Mouse (Mus musculus) kidney, postnatal 4 days (tissue): ENCODE measurements around the gene Tmem43.
A peak's percentile ranks its signal among the peaks of the same experiment; 100 is the strongest.
"Not testable (repeated sequence)": the region's sequence is repeated elsewhere in the genome, so short reads cannot be mapped to it uniquely, and the experiment has no call there.

Experiments
- DNase-seq, 2 experiments: peaks; one replicate each; pipeline ENCODE4 v3.0.0; 2021; ENCODE audit warnings: mixed read lengths in 2 of 2

The Tmem43 gene

DNA sequence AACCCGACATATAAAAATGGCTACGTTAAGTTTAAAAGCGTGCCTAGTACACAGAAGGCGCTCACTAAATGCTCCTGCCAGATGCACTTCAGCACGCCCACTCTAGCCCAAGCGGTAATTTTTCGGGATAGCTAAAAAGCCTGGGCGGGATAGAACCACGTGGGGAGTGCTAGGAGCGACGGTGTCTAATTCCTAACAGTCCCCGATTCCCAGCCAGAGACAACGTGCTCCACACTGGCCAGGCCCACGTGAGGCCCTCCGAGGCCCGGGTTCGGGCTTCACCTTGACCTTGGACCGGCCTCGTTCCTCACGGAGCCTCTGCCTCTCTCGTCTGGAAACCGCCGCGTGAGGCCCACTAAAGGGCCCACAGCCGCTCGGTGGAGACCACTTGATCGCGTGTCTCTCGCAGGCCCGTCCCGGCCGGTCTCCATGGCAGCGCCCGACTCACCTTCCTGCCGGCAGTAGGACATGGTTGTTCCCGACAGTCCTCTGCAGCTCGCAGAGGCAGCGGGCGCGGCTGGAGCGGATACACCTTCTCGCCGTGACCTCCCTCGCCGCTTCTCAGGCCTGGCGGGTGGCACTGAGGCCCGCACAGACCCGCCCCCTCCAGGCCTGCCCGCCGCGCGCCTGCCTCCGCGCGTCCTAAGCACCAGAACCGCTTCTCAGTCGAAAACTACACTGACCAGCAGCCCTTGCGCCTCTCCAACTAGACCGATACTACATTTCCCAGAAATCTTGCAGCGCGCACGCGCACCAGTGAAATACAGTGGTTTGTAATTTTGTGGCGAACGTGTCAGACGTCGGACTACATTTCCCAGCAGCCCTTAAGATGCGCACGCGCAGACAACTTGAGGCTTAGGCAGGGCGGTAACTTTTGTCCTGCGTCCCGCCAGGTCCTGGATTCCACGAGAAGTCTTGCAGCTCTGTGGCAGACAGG lies at the start of gene Tmem43, which contains the start of gene Chchd4:
TSS of gene Tmem43 (plus strand) at position 836 of the 937 bp plus-strand sequence.
TSS of gene Chchd4 (minus strand) at position 679 of the 937 bp plus-strand sequence.
- DNase-seq: peak; percentile 99

DNA sequence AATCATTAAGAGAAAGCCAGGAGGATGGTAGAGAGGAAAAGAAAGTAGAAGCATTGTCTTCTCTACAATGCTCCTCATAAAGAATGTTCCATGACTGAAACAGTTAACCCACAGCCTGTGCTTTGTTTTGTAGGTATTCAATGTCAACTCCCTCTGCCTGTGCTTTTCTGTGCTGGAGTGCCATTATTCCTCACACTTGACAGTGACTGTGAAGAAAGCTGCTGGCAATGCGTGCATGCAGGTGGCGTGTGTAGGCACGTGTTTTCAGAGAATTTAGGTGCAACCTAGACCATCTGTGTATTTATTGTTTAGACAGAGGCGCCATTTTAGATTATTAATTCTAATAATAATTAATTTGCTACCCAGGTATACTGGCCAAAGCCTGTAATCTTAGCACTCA lies 49.4 kb upstream of the Tmem43 start:
- no peak for DNase-seq

DNA sequence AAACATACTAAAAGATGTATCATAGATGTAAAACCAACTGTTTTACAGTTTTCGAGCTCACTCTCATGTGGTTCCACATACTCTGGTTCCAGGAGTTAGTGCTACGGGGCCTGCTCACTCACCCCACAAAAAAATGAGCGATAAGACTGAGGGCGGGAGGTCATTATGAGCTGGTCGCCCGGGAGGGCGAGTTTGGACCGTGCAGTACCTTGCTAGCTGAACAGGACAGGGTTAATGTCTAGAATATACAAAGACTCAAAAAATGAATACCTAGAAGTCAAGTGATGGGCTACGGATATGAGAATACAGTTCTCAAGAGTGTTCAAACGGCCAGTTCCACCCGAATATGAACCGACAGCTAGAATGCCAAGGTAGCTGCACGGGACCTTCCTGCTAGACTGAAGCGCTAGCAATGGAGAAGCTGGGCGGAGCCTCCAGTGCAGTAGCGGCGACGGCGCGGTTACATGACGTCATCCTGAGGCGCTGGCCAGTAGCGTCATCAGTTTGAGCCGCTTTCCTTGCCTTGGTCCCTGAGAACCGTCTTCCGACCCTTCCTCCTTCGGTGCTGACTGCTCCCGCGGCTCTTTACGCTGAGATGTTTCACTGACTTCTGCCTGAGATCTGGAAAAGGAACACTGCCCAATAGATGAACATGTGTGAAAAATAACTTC lies 32.9 kb upstream of the Tmem43 start:
- DNase-seq: peak; percentile 98 to 99

DNA sequence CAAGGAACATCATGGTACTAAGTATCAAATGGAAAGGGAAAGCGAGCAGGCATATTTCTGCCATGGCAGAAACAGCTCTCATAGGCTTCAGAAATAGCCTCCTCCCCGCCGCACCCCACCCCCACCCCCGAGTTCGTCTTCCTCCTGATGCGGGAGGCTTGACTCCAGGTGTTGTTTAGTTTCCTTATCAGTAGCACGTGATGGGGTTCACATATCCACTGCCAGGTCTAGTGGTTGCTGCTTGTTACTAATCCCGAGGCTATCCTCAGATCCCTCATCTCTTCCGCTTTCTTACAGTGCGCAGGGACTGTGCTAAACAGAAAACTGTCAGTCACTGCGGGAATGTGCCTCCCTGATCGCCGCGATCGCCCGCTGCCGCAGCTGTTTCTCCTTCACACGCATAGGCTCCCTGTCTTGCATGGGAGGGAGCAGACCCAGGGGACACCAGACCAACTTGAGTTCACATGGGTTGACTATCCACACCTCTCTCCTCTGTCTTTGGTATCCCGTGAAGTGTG lies 32.3 kb upstream of the Tmem43 start:
- peak in 1 of 2 experiments; percentile 3 for DNase-seq

DNA sequence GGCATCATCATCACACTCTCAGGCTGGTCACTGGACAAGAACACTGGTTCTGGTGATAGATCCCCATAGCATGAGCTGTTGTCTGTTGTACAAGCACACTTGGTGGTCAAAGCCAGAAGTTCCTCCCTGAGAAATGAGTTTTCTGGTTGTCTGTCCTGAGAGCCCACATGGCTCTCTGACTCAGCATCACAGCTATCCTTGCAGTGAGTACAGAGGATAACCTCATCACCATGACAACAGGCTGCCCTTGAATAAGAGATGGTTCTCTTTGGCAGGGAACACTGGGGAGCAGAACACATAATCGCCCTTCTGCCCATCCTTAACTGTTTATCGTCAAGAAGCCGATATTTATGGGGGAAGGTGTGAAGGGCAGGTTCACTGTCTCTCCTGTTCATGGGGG lies 28.2 kb upstream of the Tmem43 start:
- no peak for DNase-seq

DNA sequence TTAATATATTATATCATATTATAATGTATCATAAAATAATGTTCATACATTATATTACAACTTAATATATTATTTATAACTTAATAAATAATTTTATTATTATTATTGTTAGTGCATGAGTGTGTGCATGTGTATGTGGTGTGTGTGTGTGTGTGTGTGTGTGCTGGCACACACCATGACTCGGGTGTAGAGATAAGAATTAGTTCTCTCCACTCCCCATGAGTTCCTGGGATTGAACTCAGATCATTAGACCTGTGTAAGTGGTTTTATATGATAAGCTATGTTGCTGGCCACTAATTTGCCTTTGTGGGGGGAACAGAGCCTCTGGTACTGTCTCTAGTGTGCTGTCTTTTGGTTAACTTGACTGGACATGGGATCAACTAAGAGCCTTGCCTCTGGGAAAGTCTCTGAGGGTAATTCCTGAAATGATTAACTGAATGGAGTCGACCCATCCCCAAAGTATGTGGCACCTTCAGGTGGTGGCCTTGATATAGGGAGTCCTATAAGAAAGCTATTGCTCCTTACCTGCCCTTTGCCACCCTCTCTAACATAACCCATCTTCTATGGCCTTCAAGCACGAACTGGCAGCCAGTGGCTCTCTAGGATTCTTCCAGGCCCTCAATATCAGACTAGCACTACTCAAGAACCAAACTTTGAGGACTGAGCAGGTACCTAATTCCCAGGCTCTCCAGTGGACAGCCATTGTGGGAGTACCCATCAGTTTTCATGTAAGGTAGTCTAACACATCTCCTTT lies 23.9 kb upstream of the Tmem43 start:
- no peak for DNase-seq

DNA sequence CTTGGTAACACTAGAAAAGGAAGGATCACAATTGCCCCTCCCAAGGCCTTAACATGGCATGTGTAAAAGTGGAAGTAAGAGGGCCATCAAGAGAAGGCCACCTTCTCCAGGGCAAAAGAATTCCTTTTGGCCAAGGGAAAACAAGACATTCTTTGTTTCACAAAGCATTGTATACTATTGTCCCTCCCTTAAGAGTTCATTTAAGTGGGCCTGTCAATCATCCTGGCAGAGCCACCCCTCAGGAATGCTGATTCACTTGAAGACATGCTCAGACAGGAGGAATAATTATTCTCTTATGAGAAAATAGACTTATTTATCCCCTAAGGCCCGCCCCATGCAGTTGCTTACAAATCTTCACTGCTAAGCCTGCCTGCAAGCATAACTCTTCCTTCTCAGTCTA lies 21.4 kb upstream of the Tmem43 start:
- no peak for DNase-seq

DNA sequence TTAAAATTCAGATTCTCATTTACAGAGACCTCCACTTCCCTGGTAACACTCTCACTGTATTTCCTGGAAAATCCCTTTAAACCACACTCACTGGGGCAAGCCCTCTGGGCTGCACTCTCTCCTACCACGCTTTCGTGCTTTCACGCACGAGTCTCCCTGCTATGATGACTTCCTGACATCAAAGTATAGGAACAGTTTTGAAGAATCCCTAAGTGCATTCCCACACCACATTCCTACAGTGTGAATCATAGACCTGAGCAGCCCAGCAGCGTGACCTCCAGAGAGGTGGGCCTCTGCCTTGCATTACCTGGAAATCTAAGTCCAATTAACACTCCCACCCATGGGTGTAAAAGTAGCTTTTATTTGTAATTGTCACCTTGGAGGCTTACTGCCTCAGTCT lies 19.0 kb upstream of the Tmem43 start:
- no peak for DNase-seq

DNA sequence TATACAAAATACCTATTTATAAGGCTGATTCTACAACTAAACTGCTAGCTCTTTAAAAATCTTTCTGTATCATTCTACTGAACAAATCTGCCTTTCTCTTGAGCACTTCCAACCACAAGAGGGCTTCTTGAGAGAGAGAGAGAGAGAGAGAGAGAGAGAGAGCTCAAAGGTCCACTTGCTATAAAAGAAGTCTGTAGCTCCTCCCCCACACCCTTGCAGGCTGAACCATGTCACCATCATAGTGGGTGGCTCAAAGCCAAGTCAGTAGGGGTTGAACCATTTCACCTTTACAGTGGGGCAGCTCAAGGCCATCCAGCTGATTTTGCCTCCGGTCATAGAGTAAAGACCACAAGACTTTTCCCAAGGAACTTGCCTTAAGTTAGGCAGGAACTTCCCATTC lies 14.0 kb upstream of the Tmem43 start:
- DNase-seq: peak; percentile 32 to 59

DNA sequence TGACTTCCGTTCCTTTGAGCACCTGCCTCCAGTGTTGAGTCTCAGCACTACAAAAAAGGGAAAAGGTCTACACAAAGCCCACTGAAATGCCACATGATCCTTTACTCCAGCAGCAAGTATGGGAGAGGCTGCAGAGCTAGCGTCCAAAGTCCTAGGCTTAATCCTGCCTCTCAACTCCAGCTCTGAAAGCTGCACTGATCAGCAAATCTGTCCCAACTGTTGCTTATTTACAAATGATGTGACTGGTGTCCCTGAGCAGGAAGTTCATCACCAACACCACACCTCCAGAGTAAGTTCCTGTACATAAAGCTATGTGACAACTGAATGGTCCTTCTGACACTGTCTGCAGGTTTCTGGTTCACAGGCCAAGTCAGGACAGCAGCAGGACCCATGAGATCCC lies 7.7 kb upstream of the Tmem43 start:
- peak in 1 of 2 experiments; percentile 12 for DNase-seq

DNA sequence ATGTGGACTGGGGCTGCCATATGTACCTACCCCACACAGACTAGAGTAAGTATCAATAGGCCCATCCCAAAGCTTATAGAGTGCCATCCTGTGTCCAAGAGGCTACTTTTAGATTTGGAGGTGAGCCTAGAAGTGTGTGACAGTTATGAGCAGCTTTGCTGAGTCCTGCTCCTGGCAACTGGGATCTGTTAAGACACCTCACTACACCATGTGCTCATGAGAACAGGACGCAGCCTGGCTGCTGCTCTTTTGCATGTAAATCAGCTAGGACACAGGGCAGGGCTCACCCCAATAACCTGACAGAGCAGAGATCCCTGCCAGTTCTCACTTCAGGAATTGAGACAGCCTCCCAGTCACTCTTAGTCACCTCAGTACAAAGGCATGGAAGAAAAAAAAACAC lies 6.4 kb upstream of the Tmem43 start:
- DNase-seq: no peak

DNA sequence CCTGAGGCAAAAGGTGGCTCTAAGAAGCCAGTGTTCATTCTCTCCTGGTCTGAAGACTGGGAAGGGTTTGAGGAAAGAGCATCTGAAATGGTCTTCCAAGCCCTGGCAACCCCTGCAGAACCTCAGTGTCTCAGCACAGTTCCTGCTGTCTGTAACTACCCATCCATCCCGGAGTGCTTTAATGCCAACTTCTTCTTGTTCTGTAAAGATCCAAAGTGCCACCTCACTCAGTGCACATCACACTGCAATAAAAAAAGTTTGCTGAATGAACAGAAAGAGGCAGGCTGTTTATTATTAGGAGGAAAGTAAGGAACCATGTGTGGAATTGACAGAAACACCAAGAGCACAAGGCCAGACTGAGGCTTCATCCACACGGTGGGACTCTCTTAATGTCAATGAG lies 2.8 kb upstream of the Tmem43 start:
- no peak for DNase-seq

DNA sequence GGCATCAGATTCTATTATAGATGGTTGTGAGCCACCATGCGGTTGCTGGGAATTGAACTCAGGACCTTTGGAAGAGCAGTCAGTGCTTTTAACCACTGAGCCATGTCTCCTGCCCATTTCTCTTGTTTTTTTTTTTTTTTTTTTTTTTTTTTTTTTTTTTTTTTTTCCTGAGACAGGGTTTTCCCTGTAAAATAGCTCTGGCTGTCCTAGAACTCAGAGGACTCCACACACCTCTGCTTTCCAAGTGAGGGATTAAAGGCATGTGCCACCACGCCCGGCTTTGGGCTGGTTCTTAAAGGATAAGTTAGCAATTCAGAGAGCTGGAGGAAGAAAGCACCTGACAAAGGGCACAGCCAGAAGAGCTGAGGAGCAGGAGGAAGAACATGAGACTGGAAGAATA lies 2.1 kb upstream of the Tmem43 start:
- not testable (repeated sequence) for DNase-seq

DNA sequence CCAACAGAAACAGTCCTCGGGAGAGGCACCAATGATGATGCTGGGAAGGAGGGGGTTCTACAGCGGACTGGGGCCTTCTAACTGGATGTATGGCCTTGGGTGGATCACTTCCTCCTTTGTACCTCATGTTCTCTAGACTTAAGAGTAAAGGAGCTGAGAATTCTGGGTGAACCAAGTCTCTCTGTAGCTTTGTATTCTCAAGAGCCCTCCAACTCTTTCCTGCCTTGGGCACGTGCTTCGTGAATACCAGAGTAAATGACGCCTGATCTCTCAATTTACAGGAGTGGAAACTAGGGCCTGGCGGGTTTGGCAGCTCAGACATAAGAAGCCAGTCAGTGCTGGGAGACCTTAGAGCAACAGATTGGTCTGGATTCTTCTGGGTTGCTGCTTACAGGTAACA lies 1.2 kb upstream of the Tmem43 start:
- DNase-seq: peak in 1 of 2 experiments; percentile 17

DNA sequence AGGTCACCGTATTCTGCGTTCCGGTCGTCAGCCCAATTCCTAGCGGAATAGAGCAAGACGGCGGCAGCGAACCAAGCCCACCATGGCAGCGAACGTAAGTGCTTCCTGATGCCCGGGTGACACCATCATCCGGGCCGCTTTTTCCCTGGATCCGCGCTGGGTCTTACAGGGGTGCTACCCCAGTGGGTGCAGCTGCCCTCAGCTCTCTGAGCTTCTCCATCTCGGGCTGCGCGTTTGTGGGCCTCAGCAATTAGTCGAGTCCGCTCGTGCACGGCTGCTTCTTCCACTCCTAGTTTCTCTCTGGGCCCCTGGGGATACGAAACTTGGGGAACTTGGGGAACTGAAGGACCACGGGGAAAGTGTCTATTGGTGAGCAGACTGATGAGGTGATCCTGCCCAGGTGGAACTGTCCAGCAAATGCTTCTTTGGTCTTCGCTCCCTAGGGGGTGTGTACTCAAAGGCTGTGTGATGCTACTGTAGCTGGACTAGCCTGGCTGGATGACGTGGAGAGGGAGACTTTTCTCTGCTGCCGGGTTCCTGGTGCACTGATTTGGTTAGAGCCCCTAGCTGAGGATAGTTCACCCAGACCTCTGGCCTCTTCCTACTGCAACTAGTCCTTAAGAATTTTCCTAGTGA lies 420 bp downstream of the Tmem43 start:
- DNase-seq: no peak

DNA sequence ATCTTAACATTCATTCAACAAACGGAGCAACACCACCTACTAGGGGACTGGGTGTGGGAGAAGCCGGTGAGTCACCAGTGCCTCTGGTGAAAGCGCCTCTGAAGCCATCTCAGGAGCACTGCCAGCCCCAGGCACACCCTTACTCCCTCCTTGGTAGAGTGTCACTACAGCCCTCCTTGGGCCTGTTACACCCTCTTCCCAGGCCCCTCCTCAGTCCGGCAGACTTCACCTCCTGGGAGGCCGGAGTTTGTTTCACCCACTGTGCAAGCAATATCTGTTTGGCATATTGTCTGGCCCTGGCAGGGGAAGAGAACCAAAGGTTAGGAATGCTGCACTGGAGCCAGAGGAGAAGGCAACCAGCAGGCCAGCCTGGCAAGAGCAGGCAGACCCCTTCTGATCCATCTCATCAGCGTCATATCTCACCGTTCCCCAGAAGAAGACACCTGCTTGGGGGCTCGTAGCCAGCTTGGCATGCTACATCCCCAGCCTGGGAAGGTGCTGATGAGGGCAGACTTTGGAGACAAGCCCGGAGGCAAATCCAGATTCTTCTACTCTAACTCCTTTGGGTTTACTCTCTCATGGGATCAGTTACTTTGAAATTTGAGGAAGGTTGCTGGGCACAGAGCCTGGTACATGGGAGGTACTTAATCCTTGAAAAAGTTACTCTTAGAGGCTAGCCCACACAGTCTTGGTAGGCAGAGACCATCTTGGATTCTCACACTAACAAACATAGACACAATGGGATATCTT lies 1.1 kb downstream of the Tmem43 start:
- DNase-seq: no peak

DNA sequence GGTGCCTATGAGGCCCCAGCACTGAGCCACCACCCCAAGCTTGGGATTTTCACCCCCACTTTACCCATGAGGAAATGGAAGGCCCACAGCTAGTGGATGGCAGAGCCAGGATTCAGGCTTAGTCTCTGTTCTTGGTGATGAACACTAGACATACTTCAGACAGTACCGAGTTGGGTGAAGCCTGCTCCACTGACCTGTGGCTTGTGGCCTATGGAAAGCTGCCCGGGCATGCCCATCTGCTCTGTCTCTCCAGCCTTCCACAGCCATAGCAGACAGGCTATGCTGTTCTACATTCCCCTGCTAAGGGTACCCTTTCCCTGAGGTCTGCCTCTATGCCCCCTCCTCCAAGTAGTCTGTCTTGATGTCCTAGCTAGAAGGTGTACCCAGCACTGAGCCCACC lies 3.0 kb downstream of the Tmem43 start:
- DNase-seq: no peak

DNA sequence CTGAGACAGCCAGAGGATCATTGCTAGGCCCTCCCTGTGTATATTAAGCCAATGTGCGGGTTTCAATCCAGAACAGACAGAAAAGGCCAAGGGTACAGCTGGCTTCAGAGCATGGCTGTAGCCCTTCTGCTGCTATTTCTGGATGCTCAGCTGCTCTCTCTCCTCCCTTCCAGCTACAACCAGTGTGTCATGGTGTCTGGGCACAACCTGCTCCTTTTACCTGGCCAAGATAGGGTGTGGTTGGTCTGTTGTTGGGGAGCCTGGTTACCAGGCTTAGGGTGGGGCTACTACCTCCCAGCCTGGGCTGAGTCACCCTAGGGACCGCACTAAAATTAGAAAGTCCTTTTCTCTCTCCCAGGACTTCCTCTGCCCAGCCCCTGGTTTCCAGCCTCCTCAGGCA lies 9.9 kb downstream of the Tmem43 start:
- DNase-seq: no peak

DNA sequence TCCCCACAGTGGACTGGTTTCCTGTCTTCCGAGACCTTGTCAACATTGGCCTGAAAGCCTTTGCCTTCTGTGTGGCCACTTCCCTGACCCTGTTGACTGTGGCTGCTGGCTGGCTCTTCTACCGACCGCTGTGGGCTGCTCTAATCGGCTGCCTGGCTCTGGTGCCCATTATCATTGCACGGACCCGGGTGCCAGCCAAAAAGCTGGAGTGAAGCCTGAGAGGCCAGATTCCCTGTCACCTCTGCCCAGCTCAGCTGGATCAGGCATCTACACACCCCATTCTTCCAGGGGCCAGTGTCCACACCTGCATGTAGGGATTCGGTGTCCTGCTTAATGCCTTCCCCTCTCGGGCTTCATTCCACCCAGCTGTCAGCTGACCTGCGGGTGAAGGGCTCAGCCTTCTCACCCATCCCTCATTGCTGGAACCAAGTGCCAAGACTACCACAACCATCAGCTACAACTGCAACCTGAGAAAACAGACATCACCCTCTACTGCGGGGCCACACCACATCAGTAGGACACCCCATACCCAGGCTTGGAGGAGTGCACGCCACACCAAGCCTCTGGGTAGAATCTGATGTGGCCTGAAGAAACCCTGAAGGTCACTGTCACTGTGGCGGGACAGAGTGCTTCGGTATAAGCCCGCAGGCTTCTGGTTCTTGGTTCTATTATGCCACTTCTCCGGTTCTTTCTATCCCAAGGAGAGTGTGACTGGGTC lies 13.4 kb downstream of the Tmem43 start:
- no peak for DNase-seq

DNA sequence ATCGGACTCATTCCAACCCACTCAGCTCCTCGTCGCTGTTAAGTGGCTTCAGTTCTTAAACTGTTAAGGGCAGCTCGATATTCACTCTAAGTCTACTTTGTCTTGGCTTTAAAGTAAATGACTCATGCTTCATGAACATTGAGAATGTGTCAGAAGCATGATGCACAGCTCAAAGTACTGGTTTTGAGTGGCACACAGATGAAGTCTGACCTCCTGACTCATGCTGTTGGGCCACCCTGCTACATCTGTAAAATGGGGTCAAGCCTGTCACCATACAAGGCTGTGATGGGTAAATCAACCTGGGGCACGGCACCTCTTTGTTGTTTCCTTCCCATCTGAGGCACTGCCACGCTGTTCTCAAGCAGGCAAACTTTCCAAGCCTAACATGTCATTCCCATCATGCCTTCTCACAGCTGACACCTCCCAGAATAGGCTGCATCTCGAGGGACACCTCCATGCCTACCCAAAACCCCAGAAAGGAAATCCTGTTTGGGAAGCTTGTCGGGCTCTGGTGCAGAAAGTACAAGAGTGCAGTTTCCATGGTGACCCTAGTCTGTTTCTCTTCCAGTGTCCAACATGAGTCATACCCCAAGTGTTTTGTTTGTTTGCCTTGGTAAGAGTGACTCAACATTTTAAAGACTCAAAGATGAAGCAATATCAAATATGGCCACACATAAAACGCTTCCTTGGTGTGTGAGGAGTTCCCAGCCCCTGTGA lies 15.2 kb downstream of the Tmem43 start:
- DNase-seq: no peak
